Mouse (Mus musculus) CD4-positive, CD25-positive, alpha-beta regulatory T cell, adult 2 months (primary cell): Measurements from ENCODE around the gene Clint1.
A peak's percentile ranks its signal among the peaks of the same experiment; 100 is the strongest.
"Not testable (repeated sequence)": the region's sequence is repeated elsewhere in the genome, so short reads cannot be mapped to it uniquely, and the experiment has no call there.

Experiments
- DNase-seq: peaks from one replicate; pipeline ENCODE4 v3.0.0-alpha.2; 2012; ENCODE audit warnings: low read depth, low spot score

Gene Clint1

DNA sequence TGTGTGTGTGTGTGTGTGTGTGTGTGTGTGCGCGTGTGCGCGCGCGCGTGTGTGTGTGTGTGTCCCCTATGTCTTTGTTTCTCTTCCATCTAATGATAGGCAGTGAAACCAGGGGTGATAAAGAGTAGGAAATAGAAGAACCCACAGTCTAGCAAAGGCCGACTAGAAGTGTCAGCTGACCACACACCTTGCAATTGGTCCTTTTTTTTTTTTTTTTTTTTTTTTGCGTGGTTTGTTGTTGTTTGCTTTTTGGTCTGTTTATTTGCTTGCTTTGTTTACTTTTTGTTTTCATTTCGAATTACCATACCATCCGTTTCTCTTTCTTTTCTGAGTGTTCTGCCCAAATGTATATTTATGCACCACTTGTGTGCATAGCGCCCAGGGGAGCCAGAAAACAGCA, 3.6 kb upstream of the Clint1 start:
- DNase-seq = no peak

DNA sequence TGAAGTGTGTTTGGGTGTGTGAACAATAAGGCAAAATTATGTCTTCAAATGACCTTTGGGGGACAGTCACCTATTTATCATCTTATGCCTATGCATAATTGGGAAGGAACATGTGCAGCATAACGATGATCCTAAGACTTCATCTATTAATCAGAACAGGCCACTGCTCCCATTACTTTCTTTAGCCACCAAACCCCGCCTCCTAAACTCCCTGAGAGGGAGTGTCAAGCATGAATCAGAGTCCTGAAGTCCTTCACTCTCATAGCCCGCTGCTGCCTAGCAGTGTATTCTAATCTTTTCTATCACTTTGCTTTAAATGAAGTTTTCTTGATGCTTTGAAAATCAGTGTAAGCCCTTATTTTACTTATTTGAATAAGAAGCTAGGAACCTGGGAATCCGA, 2.6 kb upstream of the Clint1 start:
- DNase-seq = no peak

DNA sequence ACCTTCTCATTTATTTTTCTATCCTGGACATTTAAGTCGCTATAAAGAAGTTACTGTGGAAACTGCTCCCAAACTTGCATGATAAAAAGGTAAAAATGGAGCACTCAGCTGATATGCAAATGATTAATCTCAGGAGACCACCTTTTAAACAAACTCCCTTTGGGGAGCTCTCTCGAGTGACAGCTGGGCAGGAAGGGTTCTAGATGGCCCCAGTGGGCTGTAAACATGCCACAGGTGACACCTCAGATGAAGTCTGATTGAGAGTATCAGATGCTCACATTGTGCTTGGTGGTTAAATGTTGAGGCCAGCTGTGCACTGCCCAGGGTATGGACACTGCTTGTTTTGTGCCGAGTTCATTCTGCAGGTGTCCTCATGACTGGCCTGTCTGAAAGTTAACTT, 2.0 kb upstream of the Clint1 start:
- DNase-seq = no peak

DNA sequence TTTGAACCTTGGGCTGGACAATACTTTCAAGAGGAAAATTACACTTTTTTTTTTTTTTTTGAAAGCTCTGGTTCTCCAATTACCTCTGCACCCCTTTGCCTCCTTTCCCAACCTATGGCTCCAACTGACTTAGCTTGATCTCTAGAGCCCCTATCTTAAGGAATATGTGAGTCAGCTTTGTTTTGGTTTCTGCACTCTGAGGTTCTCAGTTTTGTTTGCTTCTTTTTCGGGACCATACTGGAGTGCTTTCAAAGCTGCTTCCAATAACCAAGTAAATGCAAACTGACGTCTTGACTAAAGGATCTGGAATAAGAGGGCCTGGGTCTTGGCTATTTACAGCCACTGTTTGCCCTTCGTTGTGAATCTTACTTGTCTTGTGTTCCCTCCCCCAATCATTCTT, 1.5 kb upstream of the Clint1 start:
- no peak for DNase-seq

DNA sequence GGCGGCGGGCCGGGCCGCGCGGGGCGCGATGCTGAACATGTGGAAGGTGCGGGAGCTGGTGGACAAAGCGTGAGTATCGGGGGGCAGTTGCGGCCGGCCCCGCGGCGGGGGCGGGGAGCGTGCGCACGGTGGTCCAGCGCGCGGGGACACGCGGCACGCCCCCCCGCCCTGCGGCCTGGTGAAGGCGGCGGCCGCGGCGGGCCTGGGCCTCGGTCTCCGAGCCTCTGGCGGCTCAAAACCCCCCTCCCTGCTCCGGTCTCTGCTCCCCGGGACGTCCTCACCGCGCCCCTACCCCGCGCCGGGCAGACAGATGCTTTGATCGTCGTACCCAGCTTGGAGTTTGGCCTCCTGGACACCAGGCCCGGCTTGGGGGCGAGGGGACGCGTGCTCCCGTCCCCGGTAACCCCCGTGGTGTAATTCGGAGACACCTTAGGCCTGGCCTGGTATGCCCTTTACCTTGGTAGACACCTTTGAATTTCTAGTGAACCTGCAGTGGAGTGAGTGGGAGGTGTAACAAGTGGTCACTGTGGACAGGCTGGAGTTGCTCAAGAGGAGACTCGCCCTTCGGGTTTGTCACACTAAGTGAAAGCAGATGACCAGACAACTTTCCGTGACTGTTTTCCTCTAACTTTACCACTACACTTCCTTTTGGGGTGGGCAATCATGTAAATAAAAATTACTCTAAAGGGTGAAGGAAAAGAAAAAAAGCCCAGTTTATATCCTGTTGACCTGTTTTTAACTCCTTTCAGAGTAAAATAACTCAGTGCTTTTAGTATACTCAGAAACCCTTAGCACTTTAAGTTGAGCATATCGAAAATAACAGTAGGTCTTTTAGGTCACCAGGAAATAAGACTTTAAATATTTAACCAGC, 508 bp downstream of the Clint1 start:
- DNase-seq = peak; percentile 55

DNA sequence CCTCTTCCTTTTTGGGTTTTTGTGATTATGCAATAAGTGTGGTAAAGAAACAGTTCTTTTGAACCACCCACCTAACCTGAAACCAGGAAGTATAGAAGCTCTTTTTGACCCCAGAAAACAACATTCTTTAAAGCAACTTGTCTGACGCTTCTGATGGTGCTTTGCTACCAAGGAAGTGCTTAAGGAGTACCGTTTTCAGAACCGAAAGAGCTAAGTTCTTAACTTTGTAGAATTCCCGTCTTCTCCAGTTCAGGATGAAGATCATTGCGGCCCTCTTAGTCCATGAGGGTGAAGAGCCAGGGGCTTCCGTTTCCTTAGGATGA, 1.1 kb downstream of the Clint1 start:
- DNase-seq = peak; percentile 70

DNA sequence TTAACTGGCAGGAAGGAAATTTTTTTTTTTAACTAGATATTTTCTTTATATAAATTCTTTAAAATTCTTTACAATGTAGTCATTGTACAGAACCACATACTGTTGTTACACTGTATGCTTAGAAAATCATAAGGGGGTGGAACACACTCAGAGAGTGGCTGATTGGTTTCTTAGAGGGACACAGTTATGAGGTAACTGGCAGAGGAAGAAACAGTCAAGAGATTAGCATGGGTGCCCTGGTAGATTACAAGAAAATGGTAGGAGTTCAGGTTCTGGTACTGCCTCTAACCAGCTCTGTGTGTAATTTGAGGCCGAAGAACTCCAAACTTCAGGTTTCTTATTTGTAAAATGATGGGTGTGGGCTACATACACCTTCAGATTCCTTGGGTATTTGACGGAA, 2.1 kb downstream of the Clint1 start:
- DNase-seq = no peak

DNA sequence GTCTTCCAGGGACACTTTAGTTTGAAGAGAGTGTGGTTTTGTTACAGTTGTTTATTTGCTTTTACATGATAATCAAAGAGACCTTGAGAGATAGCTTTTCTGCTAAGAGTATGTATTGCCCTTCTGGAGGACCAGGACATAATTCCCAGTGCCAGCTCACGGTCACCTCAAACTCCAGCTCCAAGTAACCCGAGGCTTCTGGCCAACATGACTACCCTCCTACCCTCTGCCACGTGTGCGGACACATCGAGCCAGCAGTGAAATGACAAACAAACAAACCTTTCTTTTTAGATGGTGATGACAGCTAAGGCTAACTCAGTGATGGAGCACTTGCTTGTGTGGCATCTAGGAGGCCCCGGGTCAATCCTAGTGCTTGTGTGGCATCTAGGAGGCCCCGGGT, 2.5 kb downstream of the Clint1 start:
- DNase-seq = no peak

DNA sequence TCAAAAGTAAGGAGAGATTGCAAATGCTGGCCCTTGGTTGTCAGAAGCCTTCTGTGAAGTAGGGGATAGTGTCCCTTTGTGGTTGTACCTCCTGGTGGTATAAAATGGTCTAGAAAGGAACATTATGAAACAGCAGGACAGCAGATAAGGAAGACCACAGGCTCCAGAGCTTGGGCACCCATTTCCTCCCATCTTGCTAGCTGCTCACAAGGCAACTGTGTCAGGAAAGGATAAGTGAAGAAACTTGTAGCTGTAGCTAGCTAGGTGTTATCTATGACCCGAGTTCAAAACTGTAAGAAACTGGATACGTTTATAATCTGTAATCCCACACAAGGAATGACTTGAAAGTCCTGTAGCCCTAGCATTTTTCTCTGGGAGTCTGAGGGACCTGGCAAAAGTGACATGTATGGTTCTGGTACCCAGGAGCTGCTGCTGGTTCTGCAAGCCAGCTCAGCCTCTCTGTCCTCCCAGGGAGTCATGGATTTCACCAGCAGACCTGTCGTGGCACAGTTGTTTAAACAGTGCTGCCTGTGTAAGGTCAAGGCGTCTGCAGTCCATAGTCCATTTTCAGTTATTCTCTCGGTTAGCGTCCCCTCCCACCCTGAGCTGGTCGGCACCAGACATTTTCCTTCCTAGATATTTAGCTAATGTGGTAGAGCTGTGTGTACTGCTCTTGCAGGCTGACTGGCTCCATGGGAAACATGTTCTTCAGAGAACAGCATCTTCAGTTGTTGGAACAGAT, 3.7 kb downstream of the Clint1 start:
- DNase-seq = no peak

DNA sequence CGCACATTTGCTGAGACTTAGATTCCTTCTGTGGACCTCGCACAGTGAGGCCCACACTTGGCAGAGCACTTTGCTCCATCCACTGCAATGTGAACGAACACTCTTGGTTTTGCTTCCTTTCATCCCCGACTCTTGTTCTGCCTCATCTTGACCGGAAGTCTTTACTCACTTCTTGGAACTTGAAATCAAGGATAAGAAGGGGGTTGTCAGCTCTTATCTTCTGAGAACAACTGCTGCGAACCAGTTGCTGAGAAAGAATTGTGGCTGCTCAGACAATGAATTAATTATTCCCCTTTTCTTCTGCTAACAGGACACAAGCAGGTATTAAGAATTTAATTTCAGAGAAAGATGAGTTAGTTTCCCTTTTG, 4.3 kb downstream of the Clint1 start:
- DNase-seq = no peak

DNA sequence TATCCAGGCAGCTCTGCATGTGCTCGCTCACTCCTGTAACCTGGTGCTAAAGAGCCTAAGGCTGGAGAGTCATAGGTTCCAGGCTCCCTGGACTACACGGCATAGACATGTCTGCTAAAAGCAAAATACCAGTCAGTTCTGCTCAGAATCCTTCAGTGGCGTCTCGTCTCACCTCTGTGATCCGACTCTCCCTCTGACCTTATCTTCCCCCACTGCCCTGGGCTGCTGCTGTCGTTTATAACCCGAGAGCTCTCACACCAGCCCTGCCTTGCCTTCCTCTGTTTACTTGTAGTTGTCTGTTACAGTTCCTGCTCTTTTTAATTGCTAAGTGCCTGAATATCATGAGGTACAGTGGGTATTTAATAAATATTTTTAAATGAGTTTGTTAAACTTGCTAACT, 9.5 kb downstream of the Clint1 start:
- no peak for DNase-seq

DNA sequence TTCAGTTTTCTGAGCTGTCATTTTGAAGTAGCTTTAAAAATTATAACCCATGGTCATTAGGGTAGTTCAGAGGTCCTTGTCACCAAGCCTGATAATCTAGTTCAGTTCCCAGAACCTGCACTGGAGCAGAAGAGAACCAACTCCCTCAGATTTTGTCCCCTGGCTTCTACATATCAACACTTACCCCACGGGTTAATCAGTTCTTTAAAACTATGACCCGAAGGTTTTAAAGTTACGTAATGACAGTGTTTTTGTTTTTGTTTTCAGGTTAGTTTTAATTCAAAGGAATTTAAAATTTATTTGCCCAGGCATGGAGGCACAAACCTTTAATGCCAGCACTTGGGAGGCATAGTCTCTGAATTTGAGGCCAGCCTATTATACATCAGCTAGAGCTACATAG, 12.6 kb downstream of the Clint1 start:
- DNase-seq = no peak

DNA sequence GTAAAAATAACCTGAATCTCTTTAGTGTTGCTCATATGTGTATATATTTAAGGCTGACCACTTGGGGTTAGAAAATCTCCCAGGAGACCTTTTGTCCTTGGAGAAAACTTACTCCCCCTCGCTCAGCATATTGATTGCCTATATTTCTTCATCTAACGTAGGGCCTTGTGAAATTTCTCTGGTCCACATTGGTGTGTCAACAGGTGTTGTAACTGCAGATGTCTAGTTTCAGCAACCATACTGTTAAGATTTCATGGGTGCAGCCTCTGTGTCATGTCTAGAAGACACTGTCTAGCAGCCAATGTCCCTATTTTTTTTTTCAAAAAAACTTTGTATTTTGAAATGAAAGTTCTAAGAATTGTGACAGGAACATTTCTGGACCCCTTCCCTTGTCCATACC, 14.0 kb downstream of the Clint1 start:
- no peak for DNase-seq

DNA sequence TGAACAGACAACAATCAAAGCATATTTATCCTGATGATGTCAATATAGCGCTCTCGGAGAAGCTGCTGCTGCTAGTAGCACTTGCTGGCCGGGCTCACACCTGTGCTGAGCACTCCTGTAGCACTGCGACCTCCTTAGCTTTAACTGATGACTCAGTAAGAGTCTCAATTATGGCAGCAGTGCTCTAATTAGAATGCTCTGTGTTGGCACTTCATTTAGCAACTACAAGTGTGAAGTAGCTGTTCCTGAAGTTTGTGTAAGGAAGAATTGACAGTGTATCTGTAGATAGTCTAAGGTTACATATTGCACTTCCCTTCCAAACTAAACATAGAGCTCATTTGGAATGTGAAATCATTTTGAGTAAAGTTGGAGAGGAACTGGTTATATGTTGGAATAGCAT, 14.7 kb downstream of the Clint1 start:
- DNase-seq = no peak

DNA sequence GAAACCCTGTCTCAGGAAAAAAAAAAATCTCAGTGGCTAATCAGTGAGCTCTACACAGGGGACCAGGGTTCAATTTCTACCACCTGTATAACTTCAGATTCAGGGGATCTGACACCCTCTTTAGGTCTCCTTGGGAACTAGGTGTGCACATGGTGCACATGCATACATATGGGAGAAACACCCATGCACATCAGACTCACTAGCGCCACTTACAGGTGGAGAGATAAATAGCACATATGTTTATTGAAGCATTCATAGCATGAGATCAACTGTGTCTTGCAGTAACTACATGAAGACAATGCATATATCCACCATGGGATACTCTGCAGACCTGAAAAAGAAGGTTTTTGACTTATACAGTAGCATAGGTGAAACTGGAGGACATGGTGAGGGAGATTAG, 21.8 kb downstream of the Clint1 start:
- peak; percentile 76 for DNase-seq

DNA sequence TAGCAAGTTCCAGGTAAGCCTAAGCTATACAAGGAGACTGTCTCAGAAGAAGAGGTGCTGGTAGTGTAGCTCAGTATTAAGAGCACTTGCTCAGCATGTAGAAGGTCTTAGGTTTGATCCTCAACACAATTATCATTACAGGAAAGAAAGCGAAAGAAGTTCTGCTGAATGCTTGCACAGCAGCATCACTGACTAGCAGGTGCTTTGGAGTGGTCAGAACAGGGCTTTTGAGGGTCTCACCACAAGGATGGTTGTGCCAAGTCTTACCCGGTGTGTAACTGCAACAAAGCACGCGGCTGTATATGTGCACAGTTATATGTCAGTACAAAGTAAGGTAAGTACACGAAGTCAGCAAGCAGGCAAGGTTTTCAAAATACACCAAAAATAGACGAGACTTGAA, 22.4 kb downstream of the Clint1 start:
- DNase-seq = no peak

DNA sequence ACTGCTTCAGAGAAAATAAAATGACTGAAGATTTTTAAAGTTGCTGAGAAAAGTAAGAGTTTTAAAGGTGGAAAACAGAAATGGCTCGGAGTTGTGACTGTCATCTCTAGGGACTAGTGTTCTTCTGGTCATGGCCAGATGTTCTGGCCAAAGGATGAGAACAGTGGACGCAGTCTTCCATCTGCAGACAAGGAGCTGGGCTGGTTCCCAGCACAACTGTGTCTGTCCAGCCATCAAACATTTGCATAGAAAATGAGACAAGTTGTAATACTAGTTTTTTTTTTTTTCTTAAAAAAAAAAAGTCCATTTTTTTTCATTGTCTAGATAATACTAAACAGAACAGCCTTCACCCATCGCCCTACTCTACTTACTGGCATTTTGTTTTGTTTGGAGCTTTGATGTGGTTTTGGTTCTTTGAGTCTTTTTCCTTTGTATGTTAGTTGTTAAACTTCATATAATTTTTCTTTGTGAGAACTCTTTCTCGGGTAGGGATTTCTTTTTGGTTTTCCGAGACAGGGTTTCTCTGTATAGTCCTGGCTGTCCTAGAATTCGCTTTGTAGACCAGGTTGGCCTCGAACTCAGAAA, 23.6 kb downstream of the Clint1 start:
- DNase-seq = peak; percentile 58

DNA sequence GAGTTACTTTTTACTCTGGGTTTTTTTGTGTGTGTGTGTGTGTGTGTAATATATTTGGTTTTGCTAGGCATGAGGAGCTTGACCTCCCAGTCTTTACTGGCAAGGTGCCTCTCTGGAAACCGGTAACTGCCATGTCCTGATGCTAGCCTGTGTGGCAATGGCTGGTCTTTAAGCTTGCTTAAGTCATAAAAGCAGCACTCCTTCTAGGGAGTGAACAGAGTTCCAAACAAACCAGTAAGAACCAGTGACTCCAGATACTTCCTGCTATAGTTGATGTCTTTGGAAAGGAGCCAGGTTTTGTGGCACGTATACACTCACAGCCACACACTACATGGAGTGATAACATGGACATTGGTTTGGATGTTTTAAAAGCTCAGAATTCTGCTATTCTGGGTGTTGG, 24.2 kb downstream of the Clint1 start:
- no peak for DNase-seq

DNA sequence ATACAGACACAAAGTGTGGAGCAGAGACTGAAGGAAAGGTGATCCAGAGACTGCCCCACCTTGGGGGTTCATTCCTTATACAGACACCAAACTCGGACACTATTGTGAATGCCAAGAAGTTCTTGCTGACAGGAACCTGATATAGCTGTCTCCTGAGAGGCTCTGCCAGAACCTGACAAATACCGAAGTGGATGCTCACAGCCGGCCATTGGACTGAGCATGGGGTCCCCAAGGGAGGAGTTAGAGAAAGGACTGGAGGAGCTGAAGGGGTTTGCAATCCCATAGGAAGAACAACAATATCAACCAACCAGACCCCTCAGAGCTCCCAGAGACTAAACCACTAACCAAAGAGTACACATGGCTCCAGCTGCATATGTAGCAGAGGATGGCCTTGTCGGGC, 27.5 kb downstream of the Clint1 start:
- DNase-seq = not testable (repeated sequence)

DNA sequence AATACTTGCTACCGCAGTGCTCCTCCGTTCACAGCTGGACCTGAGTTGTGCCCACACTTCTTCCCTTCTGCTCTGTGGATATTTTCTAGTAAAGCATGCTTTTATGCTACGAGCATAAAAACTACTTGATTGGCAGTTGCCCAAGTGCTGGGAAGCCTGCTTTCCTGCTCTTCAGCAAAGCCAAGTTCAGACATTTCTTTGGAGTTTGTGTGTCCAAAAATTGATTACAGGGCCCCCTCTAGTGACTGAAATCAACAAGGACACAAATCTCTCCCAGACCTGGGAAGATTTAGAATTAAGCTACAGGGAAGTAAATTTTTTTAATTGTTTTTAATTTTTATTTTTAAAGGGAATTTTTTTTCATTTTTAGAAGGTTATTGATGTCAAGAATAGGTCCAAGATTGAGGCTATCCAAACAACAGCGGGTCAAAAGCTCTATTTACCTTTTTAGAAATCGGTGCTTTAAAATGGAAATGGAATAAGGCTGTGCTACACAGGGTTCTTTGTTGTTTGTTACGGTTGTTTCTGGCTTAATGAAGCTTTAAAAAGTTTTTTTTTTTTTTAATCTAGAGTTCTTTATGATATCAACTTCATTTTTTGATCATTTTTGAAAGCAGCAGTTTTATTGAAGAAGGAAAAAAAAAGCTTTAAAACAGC, 29.3 kb downstream of the Clint1 start:
- DNase-seq = peak; percentile 48

DNA sequence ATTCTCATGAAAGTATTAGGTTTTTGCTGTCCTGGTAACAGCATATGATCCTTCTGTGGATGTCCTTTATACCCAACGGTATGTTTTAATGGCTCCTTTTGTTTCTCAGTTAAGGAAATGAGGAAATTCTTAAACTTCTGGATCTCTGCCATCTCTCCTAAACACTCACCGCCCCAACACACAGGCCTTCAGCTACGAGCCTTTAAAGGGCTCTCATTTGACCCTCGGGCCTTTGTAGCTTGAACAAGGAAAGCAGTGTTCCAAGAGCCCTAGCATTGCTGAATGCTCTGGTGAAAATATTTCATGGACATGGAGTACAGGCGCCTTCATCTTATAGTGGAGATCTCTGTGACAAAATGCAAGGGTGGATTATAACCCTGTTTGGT, 29.8 kb downstream of the Clint1 start:
- DNase-seq = no peak

DNA sequence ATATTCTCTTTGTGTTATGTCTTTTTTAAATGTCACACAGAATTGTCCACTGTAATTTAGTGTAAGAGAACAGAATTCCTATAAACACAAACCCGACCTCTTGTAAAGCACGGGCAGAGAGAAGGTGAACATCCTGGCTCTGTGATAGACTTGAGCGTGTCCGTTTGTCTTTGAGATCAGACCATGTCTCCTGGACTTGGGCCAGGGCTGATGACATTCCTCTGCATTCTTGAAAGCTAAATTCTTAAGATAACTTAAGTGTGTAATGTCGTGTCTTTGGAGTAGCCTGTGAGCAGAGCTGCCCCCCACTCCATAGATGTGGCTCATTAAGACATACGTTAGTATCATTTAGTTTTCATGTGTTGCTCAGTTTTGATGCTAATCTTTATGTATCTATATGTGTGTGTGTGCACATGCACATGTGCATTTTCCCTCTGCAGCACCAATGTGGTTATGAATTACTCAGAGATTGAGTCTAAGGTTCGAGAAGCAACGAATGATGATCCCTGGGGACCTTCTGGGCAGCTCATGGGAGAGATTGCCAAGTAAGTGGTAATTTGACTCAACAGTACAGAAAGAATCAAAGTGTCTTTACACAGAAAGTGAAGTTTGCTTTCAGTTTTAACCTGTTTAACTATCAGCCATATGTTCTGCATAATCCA, 31.6 kb downstream of the Clint1 start:
- DNase-seq = no peak
